Mouse (Mus musculus) erythroblast, embryonic 14.5 days (primary cell): ENCODE measurements around the gene Ankrd13b. TPM values are rescaled to one million over a fixed set of nuclear protein-coding genes. Genes with fewer than 3 reads are reported as not detected.

ENCODE experiments used
- H3K27me3 ChIP-seq: 2 replicates; pipeline ENCODE4 v1.6.1; 2012; ENCODE audit warnings: inconsistent platforms; ENCODE audit not compliant: control insufficient read depth
- H3K36me3 ChIP-seq: 2 replicates; pipeline ENCODE4 v1.6.1; 2012; ENCODE audit warnings: mild to moderate bottlenecking, inconsistent platforms; ENCODE audit not compliant: control insufficient read depth
- H3K4me1 ChIP-seq: 2 replicates; pipeline ENCODE4 v1.6.1; 2012; ENCODE audit warnings: inconsistent platforms; ENCODE audit not compliant: control insufficient read depth
- H3K4me3 ChIP-seq: replicated peaks from 2 replicates; pipeline ENCODE3; 2012; ENCODE audit warnings: moderate library complexity, mild to moderate bottlenecking, inconsistent platforms
- H3K9me3 ChIP-seq: 2 replicates; pipeline ENCODE4 v1.6.1; 2012; ENCODE audit warnings: low read length, inconsistent platforms, mixed read lengths; ENCODE audit not compliant: control insufficient read depth
- GATA1 ChIP-seq: IDR thresholded peaks from 2 replicates; pipeline ENCODE4 v1.6.1; 2012; ENCODE audit warnings: low read length, inconsistent platforms, mixed read lengths
- TAL1 ChIP-seq: IDR thresholded peaks from 3 replicates; pipeline ENCODE4 v1.6.1; 2012; ENCODE audit warnings: low read length, inconsistent platforms, mixed read lengths
- polyA plus RNA-seq: library from polyadenylated mRNA; stranded (reverse); fragments of >175 nt; gene quantifications from 2 replicates; pipeline ENCODE4 v1.2.3, GENCODE M21; 2012

The Ankrd13b gene
- polyA plus RNA-seq, 1 experiment = 0.09 TPM

- Histone ChIP-seq H3K36me3 (no peaks in the 10 kb centered on the region), H3K27me3 (peaks cover 44% of the 10 kb centered on the region), H3K9me3 (peaks cover 2% of the 10 kb centered on the region; the same call in 1 of the 2 replicates), H3K4me1 (peaks cover 30% of the 10 kb centered on the region), H3K4me3 (no peak overlapping the region)
- TF ChIP-seq GATA1 = no peak
These were observed 2.7 kb downstream of the Ankrd13b start for GRCm38 (mm10) chr11:77486798-77487197.

- Histone ChIP-seq H3K4me1 (peaks cover 15% of the 10 kb centered on the region), H3K36me3 (no peaks in the 10 kb centered on the region), H3K4me3 (no peak overlapping the region), H3K9me3 (peaks cover 2% of the 10 kb centered on the region; the same call in 1 of the 2 replicates), H3K27me3 (peaks cover 28% of the 10 kb centered on the region)
- TF ChIP-seq TAL1 = no peak
- TF ChIP-seq GATA1 = no peak
These were observed 4.2 kb downstream of the Ankrd13b start for GRCm38 (mm10) chr11:77485229-77485628.

GRCm38 (mm10) chr11:77483510-77484255, 5.8 kb downstream of the Ankrd13b start:
- Histone ChIP-seq H3K36me3 (no peaks in the 10 kb centered on the region), H3K9me3 (no peaks in the 10 kb centered on the region), H3K4me3 (no peak overlapping the region), H3K4me1 (peaks cover 3% of the 10 kb centered on the region), H3K27me3 (peaks cover 13% of the 10 kb centered on the region)
- TF ChIP-seq TAL1 = no peak
- TF ChIP-seq GATA1 = no peak

- TF ChIP-seq GATA1 = no peak
- no peak for TF ChIP-seq TAL1
- Histone ChIP-seq H3K36me3 (no peaks in the 10 kb centered on the region), H3K27me3 (peaks cover 7% of the 10 kb centered on the region)
These were observed 6.4 kb downstream of the Ankrd13b start for GRCm38 (mm10) chr11:77483043-77483442.

GRCm38 (mm10) chr11:77476895-77477294, 12.6 kb downstream of the Ankrd13b start:
- no peaks in the 10 kb centered on the region for H3K9me3 ChIP-seq
- no peak for TF ChIP-seq GATA1
- no peak for TF ChIP-seq TAL1
- no peak overlapping the region for H3K4me3 ChIP-seq
- no peaks in the 10 kb centered on the region for H3K27me3 ChIP-seq
- peaks cover 6% of the 10 kb centered on the region for H3K36me3 ChIP-seq
- H3K4me1 ChIP-seq = no peaks in the 10 kb centered on the region

More at GRCm38 (mm10) chr11:77483043-77483442, 6.4 kb downstream of the Ankrd13b start:
- Histone ChIP-seq H3K4me1 (peaks cover 2% of the 10 kb centered on the region; the same call in 1 of the 2 replicates), H3K9me3 (no peaks in the 10 kb centered on the region), H3K4me3 (no peak overlapping the region)

- Histone ChIP-seq H3K4me1 (no peaks in the 10 kb centered on the region), H3K27me3 (no peaks in the 10 kb centered on the region), H3K4me3 (no peak overlapping the region), H3K9me3 (no peaks in the 10 kb centered on the region), H3K36me3 (peaks cover 6% of the 10 kb centered on the region)
- TF ChIP-seq TAL1 = no peak
- TF ChIP-seq GATA1 = no peak
These were observed 13.3 kb downstream of the Ankrd13b start for GRCm38 (mm10) chr11:77476216-77476615.

- no peak for TF ChIP-seq TAL1
- H3K27me3 ChIP-seq = peaks cover 9% of the 10 kb centered on the region
- peaks cover 6% of the 10 kb centered on the region for H3K36me3 ChIP-seq
- H3K9me3 ChIP-seq = no peaks in the 10 kb centered on the region
- no peak overlapping the region for H3K4me3 ChIP-seq
- peaks cover 2% of the 10 kb centered on the region for H3K4me1 ChIP-seq
These were observed 16.7 kb downstream of the Ankrd13b start for GRCm38 (mm10) chr11:77472775-77473174.

- peaks cover 6% of the 10 kb centered on the region for H3K36me3 ChIP-seq
- H3K4me3 ChIP-seq = no peak overlapping the region
- no peak for TF ChIP-seq TAL1
- no peak for TF ChIP-seq GATA1
- peaks cover 22% of the 10 kb centered on the region for H3K27me3 ChIP-seq
- H3K4me1 ChIP-seq = peaks cover 10% of the 10 kb centered on the region
- H3K9me3 ChIP-seq = no peaks in the 10 kb centered on the region
These were observed 18.1 kb downstream of the Ankrd13b start for GRCm38 (mm10) chr11:77471407-77471806.

- TF ChIP-seq GATA1 = no peak
- no peak for TF ChIP-seq TAL1
- peaks cover 10% of the 10 kb centered on the region for H3K4me1 ChIP-seq
- no peak overlapping the region for H3K4me3 ChIP-seq
- peaks cover 52% of the 10 kb centered on the region for H3K27me3 ChIP-seq
- no peaks in the 10 kb centered on the region for H3K9me3 ChIP-seq
- H3K36me3 ChIP-seq = peaks cover 6% of the 10 kb centered on the region
These were observed 21.1 kb downstream of the Ankrd13b start for GRCm38 (mm10) chr11:77468397-77468796.
